Mouse (Mus musculus) adrenal gland (tissue): Measurements from ENCODE around the gene Yif1a.

Experiments
- intact Hi-C: fragments of 180-260 bp; cut with DNase I; formaldehyde crosslinking; loops from one replicate; pipeline ENCODE4 v1.15.1; 2025
- long read RNA-seq, 2 experiments: library from polyadenylated mRNA; unstranded; transcript quantifications; one replicate each; pipeline ENCODE4 v2.0.0; 2020; ENCODE audit warnings: borderline replicate concordance in 1 of 2; ENCODE audit not compliant: insufficient replicate concordance in 1 of 2

The Yif1a gene
- long read RNA-seq, experiment 1, transcript Yif1a-201 (8 exons, 1,488 nt), result major isoform, 80 of 86 reads
- long read RNA-seq, experiment 1, partial matches to known transcripts, result 2 of 86 reads
- long read RNA-seq, experiment 1, other reads (novel, unspliced or antisense), result 3 of 86 reads
- long read RNA-seq, experiment 2, transcript Yif1a-201 (8 exons, 1,488 nt), result major isoform, 96 of 100 reads
- long read RNA-seq, experiment 2, partial matches to known transcripts, result 2 of 100 reads
- long read RNA-seq, experiment 2, other reads (novel, unspliced or antisense), result 2 of 100 reads

DNA sequence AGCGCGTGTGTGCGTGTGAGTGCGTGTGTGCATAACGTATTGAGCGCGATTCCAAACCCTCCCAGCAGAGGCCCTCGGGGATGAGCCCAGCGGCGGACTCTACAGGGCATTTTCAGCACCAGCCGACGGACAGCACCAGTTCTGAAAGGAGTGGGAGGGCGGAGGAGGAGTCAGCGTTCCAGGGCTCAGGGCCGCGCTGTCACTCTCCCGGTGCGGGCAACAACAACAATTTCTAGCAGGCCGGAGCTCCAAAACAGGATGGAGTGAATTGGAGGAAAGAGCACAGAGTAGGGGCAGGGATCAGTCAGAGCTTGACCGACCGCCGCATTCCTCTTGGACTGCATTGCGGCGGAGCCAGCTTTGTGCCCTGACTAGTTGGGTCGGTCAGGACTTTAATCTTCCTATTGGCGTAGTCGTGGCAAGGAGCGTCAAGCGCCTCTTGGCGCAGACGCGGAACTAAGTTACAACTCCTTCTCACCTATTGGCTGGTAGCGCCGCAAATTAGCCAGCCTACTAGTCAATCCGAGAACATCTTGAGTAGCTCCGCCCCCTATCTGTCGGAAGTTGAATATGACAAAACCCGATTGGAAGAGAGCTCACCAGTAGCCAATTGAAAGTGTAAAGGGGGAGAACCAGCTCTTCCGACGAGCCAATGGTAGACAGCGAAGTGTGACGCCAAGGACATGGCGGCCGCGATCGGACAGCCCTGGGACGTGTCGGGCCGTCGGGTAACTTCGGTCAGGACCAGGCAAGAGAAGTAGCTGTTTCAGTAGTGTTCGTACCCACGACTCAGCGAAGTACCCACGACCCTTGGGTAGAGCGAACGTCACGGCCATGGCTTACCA is at the start of gene Yif1a:
Yif1a (plus strand) TSS at position 655 of the 845 bp plus-strand sequence.
- intact Hi-C loops, result no loop called here

- intact Hi-C loops, result no loop called here
Measured at GRCm38 (mm10) chr19:5038709-5039156, 49.6 kb upstream of the Yif1a start, which contains the start of the genes B4gat1 and AC124502.3. B4gat1 (plus strand) TSS chr19:5038826. AC124502.3 (plus strand) TSS chr19:5038891.

DNA sequence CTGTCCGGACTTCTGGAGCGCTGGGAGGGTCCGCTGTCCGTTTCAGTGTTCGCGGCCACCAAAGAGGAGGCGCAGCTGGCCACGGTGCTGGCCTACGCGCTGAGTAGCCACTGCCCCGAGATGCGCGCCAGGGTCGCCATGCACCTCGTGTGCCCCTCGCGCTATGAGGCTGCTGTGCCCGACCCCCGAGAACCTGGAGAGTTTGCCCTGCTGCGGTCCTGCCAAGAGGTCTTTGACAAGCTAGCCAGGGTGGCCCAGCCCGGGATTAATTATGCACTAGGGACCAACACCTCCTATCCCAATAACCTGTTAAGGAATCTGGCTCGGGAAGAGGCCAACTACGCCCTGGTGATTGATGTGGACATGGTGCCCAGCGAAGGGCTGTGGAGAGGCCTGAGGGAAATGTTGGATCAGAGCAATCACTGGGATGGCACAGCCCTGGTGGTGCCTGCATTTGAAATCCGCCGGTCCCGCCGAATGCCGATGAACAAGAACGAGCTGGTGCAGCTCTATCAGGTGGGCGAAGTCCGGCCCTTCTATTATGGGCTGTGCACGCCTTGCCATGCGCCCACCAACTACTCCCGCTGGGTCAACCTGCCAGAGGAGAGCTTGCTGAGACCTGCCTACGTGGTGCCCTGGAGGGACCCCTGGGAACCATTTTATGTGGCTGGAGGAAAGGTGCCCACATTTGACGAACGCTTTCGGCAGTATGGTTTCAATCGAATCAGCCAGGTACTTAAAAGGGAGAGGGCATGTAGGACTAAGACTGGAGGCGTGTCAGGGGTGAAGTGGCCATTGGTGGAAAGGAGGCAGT is 48.8 kb upstream of the Yif1a start:
- intact Hi-C loops, result no loop called here

GRCm38 (mm10) chr19:5040862-5041523 is 47.3 kb upstream of the Yif1a start, which contains the start of gene Brms1:
Brms1 (plus strand) TSS chr19:5041354.
- intact Hi-C loops, result no loop called here

DNA sequence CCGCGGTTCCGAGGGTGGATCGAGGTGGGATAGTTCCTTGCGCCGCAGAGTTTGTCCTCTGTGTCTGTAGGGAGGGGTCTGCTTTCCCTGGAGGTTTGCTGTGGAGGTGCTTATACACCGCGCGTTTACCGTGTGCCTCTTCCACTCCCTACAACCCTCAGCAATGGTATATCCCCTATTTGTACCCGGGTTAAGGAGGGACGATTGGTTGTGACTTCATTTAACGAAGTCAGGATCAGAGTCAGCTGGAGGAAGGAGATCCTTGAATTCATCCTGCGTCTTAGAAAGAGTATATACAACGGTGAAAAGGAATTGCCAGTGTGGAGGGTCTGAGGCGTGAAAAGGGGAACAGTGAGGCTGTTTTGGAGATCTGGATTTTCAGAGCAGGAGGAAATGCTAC is 46.8 kb upstream of the Yif1a start:
- intact Hi-C loops, result no loop called here

GRCm38 (mm10) chr19:5045531-5045930 is 42.8 kb upstream of the Yif1a start:
- intact Hi-C loops, result no loop called here

DNA sequence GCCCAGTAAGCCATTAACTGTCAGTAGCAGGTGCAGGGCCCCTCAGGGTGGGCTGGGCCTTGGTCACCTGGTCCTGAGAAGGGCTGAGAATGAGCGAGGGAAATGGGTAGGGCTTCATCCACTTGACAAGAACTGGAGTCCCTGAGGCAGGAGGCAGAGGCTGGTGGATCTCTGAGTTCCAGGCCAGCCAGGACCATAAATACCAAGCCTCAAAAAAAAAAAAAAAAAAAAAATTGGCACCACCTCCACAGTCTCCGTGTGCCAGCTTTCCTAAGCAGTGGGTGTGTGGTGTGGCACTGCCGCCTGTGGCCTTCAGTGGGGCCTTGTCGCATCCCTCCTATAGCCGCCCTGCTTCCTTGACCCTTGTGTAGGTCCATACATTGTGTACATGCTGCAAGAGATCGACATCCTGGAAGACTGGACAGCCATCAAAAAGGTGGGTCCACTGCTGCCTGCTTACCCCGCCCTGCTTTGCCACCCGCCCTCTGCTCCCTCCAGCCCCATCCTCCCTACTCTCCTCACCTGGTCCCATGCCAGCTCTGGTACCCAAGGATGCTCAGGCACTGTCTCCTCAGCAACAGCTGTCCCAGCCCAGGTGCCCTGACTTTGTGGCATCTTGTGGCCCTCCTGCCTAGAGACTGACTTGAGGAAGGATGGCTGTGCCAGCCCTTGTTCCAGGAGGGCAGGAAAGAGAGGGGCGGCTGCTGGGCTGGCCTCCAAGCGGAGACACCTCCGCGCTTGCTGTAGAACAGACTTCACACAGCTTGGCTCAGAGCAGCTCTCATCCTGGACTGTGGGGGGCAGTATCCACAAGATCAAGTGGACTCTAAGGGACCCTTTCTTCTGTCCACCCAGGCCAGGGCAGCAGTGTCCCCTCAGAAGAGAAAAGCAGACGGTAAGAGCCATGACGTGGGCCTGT is 39.9 kb upstream of the Yif1a start:
- intact Hi-C loops, result no loop called here

DNA sequence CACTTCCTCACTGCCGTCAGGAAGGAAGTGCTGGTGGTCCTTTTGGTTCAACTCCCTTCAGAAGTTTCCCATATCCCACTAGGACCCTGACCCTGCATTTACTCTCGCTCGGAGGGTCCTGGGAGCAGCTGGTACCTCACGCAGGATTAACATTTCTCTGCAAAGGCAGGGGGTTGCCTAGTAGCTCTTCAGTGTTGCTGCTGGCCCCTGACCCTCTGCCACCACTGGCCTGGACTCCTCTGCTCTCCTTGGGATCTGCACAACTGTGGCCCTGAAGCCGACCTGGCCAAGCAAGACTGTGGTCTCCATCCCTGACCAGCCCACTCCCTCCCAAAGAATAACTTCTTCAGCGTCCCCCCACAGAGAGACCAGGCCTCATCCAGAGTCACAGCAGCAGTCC is 39.0 kb upstream of the Yif1a start:
- intact Hi-C loops, result no loop called here

GRCm38 (mm10) chr19:5050047-5050905 is 38.1 kb upstream of the Yif1a start, which contains the start of gene Rin1:
Rin1 (plus strand) TSS chr19:5050481.
- intact Hi-C loops, result no loop called here

DNA sequence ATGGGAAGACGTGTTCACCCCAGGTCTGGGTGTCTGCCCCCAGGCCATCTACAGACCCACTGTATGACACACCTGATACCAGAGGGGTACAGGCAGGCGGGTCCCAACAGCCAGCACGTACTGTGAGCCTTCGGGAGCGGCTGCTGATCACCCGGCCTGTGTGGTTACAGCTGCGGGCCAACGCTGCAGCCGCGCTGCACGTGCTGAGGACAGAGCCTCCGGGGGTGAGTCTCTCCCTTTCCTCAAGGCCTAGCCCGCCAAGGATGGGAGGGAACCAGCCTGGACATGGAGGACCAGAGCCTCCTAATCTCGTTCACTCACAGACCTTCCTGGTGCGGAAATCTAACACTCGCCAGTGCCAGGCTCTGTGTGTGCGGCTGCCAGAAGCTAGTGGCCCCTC is 37.3 kb upstream of the Yif1a start:
- intact Hi-C loops, result no loop called here

DNA sequence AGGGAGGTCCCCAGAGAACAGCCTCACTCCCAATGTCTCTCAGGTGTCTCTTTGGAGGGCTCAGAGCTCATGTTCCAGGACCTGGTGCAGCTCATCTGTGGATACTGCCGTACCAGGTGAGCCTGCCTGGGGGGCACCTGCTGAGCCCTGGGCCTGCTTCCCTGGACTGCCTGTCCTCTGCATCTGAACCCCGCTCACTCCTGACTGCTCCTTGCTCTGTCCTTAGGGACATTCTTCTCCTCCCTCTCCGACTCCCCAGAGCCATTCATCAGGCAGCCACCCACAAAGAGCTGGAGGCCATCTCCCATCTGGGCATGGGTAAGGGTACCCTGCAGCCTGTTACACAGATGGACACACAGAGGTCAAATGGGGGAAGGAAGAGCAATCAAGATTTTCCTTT is 36.8 kb upstream of the Yif1a start:
- intact Hi-C loops, result no loop called here

DNA sequence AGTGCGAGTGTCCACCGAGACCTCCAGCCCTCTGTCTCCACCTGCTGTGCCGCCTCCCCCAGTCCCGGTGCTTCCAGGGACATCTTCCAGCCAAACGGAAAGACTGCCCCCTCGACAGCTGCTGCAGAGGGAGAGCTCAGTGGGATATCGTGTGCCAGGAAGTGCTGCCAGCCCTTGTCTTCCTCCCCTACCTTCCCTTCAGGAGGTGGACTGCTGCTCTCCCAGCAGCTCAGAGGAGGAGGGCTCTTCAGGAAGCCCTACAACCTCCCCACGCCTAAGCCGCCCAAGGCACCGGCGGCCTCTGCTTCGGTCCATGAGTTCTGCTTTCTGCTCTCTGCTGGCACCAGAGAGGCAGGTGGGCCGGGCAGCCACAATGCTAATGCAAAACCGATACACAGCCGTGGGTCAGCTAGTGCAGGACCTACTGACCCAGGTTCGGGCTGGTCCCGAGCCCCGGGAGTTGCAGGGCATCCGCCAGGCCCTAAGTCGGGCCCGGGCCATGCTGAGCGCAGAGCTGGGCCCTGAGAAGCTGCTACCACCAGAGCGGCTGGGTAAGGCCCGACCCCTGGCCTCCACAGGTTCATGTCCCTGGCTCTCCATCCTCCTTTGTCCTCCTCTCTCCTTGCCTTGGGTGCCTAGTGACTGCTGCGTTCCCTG is 36.0 kb upstream of the Yif1a start:
- intact Hi-C loops, result no loop called here

GRCm38 (mm10) chr19:5052853-5053252 is 35.5 kb upstream of the Yif1a start:
- intact Hi-C loops, result no loop called here

DNA sequence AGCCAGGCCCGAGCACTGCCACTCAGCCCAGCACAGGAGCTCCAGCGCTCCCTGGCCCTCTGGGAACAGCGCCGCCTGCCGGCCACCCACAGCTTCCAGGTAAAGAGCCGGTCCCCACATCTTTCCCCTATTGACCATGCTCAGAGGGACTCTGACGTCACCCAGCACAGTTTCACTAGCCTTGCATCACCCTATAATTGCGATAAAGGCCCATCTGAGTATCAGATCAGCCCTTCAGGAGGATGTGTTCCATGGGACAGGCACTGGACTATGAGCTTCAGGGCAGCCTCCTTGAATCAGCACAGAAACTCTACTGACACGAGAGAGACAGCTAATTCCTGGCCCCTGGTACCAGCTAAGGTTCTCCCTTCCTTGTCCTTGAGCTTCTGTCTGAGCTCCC is 34.4 kb upstream of the Yif1a start:
- intact Hi-C loops, result no loop called here

- intact Hi-C loops, result no loop called here
Measured at GRCm38 (mm10) chr19:5056251-5056650, 32.1 kb upstream of the Yif1a start.

- intact Hi-C loops, result no loop called here
Measured at GRCm38 (mm10) chr19:5057876-5058775, 30.2 kb upstream of the Yif1a start.
